Mouse (Mus musculus) heart, embryonic 15.5 days (tissue): ENCODE results near the gene Loxl4. TPM values are rescaled to one million over a fixed set of nuclear protein-coding genes. Genes with fewer than 3 reads are reported as not detected.

Source experiments
- ATAC-seq: fragments of 200-750 bp; cut with Nextera tagmentation; replicated peaks from 2 replicates; pipeline ENCODE4 v1.8.0; 2017; ENCODE audit warnings: low read depth, moderate TSS enrichment; ENCODE audit not compliant: insufficient number of reproducible peaks, insufficient read depth, low FRiP score
- H3K27ac ChIP-seq: fragments of 300-500 bp; sonication (generic); 2 replicates; pipeline ENCODE4 v1.5.1; 2015; ENCODE audit warnings: mild to moderate bottlenecking, inconsistent platforms
- H3K27me3 ChIP-seq: fragments of 300-500 bp; sonication (generic); 2 replicates; pipeline ENCODE4 v1.6.1; 2015; ENCODE audit warnings: inconsistent platforms
- H3K36me3 ChIP-seq: fragments of 300-500 bp; sonication (generic); 2 replicates; pipeline ENCODE4 v1.6.1; 2015; ENCODE audit warnings: mild to moderate bottlenecking, inconsistent platforms
- H3K4me1 ChIP-seq: fragments of 300-500 bp; sonication (generic); replicated peaks from 2 replicates; pipeline ENCODE4 v1.6.1; 2015; ENCODE audit warnings: inconsistent platforms
- H3K4me2 ChIP-seq: fragments of 300-500 bp; sonication (generic); 2 replicates; pipeline ENCODE4 v1.6.1; 2015; ENCODE audit warnings: inconsistent platforms, mild to moderate bottlenecking, moderate library complexity
- H3K4me3 ChIP-seq: fragments of 300-500 bp; sonication (generic); 2 replicates; pipeline ENCODE4 v1.5.1; 2015; ENCODE audit warnings: mild to moderate bottlenecking, inconsistent platforms
- H3K9ac ChIP-seq: fragments of 300-500 bp; sonication (generic); 2 replicates; pipeline ENCODE4 v1.6.1; 2015; ENCODE audit warnings: mild to moderate bottlenecking, inconsistent platforms
- H3K9me3 ChIP-seq: fragments of 300-500 bp; sonication (generic); replicated peaks from 2 replicates; pipeline ENCODE4 v1.6.1; 2016; ENCODE audit warnings: inconsistent platforms
- WGBS: fragments of 180-500 bp; shearing (Covaris S2); methylation state at CpG from one replicate; pipeline ENCODE4 v1.1.7; 2015; ENCODE audit warnings: mixed read lengths; 5-methylcytosine and 5-hydroxymethylcytosine counted together
- polyA plus RNA-seq: library from polyadenylated mRNA; unstranded; fragments of >200 nt; fragmentation: Nextera tagmentation; extraction: Ambion mirVana; gene quantifications from 2 replicates; pipeline ENCODE4 v1.2.1, GENCODE M21; 2015

Loxl4 gene
- polyA plus RNA-seq, 1 experiment from 2014 or later: 0.14 TPM

- no peak overlapping the region for H3K27ac ChIP-seq
- H3K9ac ChIP-seq: no peak overlapping the region
- ATAC-seq: no peak
- H3K36me3 ChIP-seq: no peaks in the 10 kb centered on the region
- no peaks in the 10 kb centered on the region for H3K9me3 ChIP-seq
- H3K27me3 ChIP-seq: peaks cover 33% of the 10 kb centered on the region; the same call in 1 of the 2 replicates
- WGBS: 86% methylated on average over 5 of the region's 5 CpGs
- peaks cover 8% of the 10 kb centered on the region for H3K4me1 ChIP-seq
- H3K4me3 ChIP-seq: no peak overlapping the region
- H3K4me2 ChIP-seq: no peak overlapping the region
Observed at GRCm38 (mm10) chr19:42608082-42608481, 4.5 kb downstream of the Loxl4 start.

DNA sequence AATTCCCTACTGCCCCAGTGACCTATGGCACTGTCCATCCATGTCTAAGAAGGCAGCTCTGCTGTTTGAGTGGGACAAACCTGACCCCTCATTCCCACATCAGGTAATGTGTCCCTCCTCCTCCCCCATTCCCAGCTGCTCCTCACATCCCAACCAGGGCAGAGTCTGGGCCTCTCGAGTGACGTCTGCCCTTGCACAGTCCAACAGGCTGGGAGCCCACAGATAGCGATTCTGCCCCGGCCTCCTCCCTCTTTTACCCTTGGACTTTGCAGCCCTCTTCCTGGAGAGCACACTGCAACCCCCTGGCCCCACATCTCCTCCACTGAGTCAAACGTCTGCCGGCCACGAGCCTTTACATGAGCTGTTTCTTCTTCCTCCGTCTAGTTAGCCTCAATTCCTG is 10.0 kb downstream of the Loxl4 start:
- Histone ChIP-seq H3K9me3 (no peaks in the 10 kb centered on the region), H3K4me2 (no peak overlapping the region), H3K9ac (no peak overlapping the region), H3K27ac (no peak overlapping the region), H3K4me3 (no peak overlapping the region), H3K36me3 (no peaks in the 10 kb centered on the region), H3K27me3 (peaks cover 10% of the 10 kb centered on the region; the same call in 1 of the 2 replicates), H3K4me1 (no peaks in the 10 kb centered on the region)
- no peak for ATAC-seq
- 59% methylated on average over 8 of the region's 8 CpGs for WGBS

DNA sequence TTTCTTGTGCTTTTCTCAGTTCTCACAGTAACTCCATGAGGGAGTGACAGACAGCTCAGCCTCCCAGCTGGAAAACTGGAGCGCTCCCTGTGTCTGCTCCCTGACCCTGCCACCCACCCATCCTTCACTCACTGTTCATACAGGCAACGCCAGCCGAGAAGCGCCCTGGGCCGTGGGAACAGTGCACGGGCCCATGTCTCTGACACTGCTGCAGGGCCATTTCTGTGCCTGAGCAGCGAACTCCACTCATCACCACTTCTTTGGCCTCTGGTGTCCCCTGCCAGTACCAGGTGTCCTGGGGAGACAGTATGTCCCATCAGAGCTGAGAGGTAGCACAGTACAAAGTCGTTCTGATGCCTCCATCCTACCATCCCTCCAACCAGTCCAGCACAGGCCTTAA is 10.6 kb downstream of the Loxl4 start:
- no peak for ATAC-seq
- 78% methylated on average over 8 of the region's 8 CpGs for WGBS
- Histone ChIP-seq H3K27ac (no peak overlapping the region), H3K4me2 (no peak overlapping the region), H3K36me3 (no peaks in the 10 kb centered on the region), H3K9ac (no peak overlapping the region), H3K4me3 (no peak overlapping the region), H3K4me1 (no peaks in the 10 kb centered on the region), H3K27me3 (peaks cover 6% of the 10 kb centered on the region; the same call in 1 of the 2 replicates), H3K9me3 (no peaks in the 10 kb centered on the region)

DNA sequence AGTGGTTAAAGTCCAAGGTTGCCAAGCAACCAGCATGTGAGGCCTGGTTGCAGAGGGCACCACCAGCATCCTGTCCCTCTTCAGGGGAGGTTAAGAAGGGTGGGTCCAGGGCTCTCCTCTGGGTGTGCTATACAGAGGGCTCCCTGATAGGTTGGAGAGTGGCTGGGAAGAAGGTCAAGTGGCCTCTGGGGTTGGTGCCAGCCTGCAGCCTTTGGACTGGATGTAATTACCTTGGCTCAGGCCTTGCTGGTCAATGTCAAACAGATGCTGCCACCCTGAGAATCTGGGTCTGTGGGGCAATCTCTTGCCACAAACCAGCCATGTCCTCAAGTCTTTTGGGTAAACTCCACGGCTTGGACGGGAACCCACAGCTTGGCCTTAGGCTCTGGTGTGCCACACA is 11.2 kb downstream of the Loxl4 start:
- no peak overlapping the region for H3K4me2 ChIP-seq
- no peaks in the 10 kb centered on the region for H3K4me1 ChIP-seq
- no peaks in the 10 kb centered on the region for H3K36me3 ChIP-seq
- H3K27ac ChIP-seq: no peak overlapping the region
- no peak for ATAC-seq
- H3K4me3 ChIP-seq: no peak overlapping the region
- no peaks in the 10 kb centered on the region for H3K9me3 ChIP-seq
- H3K27me3 ChIP-seq: peaks cover 5% of the 10 kb centered on the region; the same call in 1 of the 2 replicates
- H3K9ac ChIP-seq: no peak overlapping the region
- WGBS: 94% methylated on average over 2 of the region's 2 CpGs

DNA sequence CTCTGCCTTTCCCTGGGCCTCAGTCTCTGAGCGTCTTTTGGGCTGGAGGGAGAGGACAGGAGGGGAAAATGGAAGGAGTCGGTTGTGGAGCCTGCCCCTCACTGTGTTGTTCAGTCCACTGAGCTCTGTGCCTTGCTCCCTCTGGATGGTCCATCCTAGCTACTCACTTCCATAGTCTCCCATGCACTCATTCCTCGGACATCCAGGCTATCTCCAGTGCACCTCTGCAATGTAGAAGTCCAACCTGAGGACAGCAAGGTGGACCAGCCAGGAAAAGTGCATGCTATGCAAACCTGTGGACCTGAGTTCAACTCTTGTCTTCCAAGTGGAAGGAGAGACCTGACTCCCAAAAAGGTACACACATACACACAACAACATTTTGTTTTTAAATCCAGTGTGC is 12.0 kb downstream of the Loxl4 start:
- Histone ChIP-seq H3K36me3 (no peaks in the 10 kb centered on the region), H3K27ac (no peak overlapping the region)
- WGBS: 61% methylated on average over 3 of the region's 3 CpGs

GRCm38 (mm10) chr19:42599891-42600290 is 12.7 kb downstream of the Loxl4 start:
- ATAC-seq: no peak
- no peaks in the 10 kb centered on the region for H3K9me3 ChIP-seq
- no peak overlapping the region for H3K27ac ChIP-seq
- H3K9ac ChIP-seq: no peak overlapping the region
- no peaks in the 10 kb centered on the region for H3K4me1 ChIP-seq
- H3K36me3 ChIP-seq: no peaks in the 10 kb centered on the region
- no peak overlapping the region for H3K4me3 ChIP-seq
- no peaks in the 10 kb centered on the region for H3K27me3 ChIP-seq
- no peak overlapping the region for H3K4me2 ChIP-seq
- 84% methylated on average over 17 of the region's 17 CpGs for WGBS

More for the DNA sequence above, 12.0 kb downstream of the Loxl4 start:
- Histone ChIP-seq H3K4me2 (no peak overlapping the region), H3K4me1 (no peaks in the 10 kb centered on the region), H3K9ac (no peak overlapping the region), H3K9me3 (no peaks in the 10 kb centered on the region), H3K4me3 (no peak overlapping the region), H3K27me3 (peaks cover 4% of the 10 kb centered on the region; the same call in 1 of the 2 replicates)
- ATAC-seq: no peak

DNA sequence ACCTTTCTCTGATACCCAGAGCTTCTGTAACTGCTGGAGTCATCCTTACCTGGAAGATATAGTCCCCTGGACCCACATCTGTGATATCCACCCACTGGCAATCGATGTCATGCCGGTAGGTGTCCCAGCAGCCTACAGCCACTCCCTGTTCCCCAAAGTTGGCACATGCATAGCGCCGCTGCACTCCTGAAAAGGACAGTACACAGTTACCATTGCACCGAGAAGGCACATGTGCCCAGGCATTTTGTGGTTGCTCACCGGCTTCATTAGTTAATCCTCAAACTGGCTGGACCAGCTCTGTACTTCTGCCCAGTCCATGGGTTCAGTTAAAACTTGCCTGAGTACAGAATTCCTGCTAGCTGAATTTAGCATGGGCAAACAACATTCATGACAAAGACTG is 14.7 kb downstream of the Loxl4 start:
- Histone ChIP-seq H3K9me3 (no peaks in the 10 kb centered on the region), H3K27me3 (no peaks in the 10 kb centered on the region), H3K4me2 (no peak overlapping the region), H3K27ac (no peak overlapping the region), H3K9ac (no peak overlapping the region), H3K4me1 (no peaks in the 10 kb centered on the region), H3K36me3 (no peaks in the 10 kb centered on the region), H3K4me3 (no peak overlapping the region)
- 97% methylated on average over 6 of the region's 6 CpGs for WGBS
- ATAC-seq: no peak

DNA sequence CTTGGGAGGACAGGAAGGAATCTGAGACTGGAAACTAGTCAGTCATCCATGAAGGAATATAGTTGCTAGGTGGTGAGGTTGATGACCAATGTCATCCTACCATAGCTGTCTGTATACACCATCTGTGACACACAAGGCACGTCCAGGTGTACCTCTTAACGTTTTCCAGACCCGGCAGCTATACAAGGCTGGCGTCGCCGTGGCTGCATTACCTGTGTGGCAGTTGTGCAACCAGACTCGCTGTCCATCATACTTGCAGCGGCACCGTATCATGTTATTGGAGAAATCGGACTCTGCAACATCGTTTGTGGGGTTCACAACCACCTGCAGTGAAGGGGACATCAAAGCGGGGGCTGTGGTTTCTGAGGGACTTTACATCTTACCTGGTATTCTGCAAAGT is 15.3 kb downstream of the Loxl4 start:
- H3K36me3 ChIP-seq: no peaks in the 10 kb centered on the region
- H3K27me3 ChIP-seq: no peaks in the 10 kb centered on the region
- 87% methylated on average over 12 of the region's 12 CpGs for WGBS
- no peak overlapping the region for H3K9ac ChIP-seq
- H3K4me3 ChIP-seq: no peak overlapping the region
- no peak for ATAC-seq
- no peak overlapping the region for H3K27ac ChIP-seq
- H3K4me1 ChIP-seq: no peaks in the 10 kb centered on the region
- no peak overlapping the region for H3K4me2 ChIP-seq
- H3K9me3 ChIP-seq: no peaks in the 10 kb centered on the region

GRCm38 (mm10) chr19:42595066-42595465 is 17.5 kb downstream of the Loxl4 start:
- H3K4me3 ChIP-seq: no peak overlapping the region
- H3K9ac ChIP-seq: no peak overlapping the region
- no peak overlapping the region for H3K4me2 ChIP-seq
- H3K27ac ChIP-seq: no peak overlapping the region
- no peaks in the 10 kb centered on the region for H3K4me1 ChIP-seq
- H3K27me3 ChIP-seq: no peaks in the 10 kb centered on the region
- no peaks in the 10 kb centered on the region for H3K36me3 ChIP-seq
- ATAC-seq: no peak
- 90% methylated on average over 6 of the region's 6 CpGs for WGBS
- no peaks in the 10 kb centered on the region for H3K9me3 ChIP-seq

DNA sequence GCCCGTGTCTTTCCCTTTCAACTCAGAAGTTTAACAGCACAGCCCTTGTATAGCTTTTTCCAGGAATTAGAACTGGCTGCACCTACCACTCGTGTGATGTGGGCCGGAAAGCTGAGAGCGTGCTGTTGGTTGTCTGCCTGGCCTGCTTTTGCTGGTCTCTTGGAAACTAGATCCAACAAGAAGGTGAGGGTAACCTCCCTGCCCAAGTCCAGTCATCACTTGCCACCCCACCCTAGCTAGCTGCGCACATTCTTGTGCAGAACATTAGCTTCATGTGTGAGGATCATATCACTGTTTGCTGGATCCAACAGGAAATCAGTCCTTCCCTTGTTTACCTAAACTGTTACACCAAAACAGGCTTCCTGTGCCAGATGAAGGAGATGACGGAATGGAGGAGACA is 19.2 kb downstream of the Loxl4 start:
- Histone ChIP-seq H3K4me3 (no peak overlapping the region), H3K27me3 (no peaks in the 10 kb centered on the region), H3K36me3 (no peaks in the 10 kb centered on the region), H3K9me3 (no peaks in the 10 kb centered on the region), H3K9ac (no peak overlapping the region), H3K4me2 (no peak overlapping the region), H3K4me1 (no peaks in the 10 kb centered on the region), H3K27ac (no peak overlapping the region)
- ATAC-seq: no peak
- 82% methylated on average over 6 of the region's 6 CpGs for WGBS

- Histone ChIP-seq H3K4me1 (peaks cover 7% of the 10 kb centered on the region; the same call in 1 of the 2 replicates), H3K4me2 (no peak overlapping the region), H3K9ac (no peak overlapping the region), H3K9me3 (no peaks in the 10 kb centered on the region), H3K27ac (no peak overlapping the region), H3K27me3 (no peaks in the 10 kb centered on the region), H3K36me3 (no peaks in the 10 kb centered on the region), H3K4me3 (no peak overlapping the region)
- ATAC-seq: no peak
- WGBS: 72% methylated on average over 14 of the region's 14 CpGs
Observed at GRCm38 (mm10) chr19:42591534-42591933, 21.1 kb downstream of the Loxl4 start.

DNA sequence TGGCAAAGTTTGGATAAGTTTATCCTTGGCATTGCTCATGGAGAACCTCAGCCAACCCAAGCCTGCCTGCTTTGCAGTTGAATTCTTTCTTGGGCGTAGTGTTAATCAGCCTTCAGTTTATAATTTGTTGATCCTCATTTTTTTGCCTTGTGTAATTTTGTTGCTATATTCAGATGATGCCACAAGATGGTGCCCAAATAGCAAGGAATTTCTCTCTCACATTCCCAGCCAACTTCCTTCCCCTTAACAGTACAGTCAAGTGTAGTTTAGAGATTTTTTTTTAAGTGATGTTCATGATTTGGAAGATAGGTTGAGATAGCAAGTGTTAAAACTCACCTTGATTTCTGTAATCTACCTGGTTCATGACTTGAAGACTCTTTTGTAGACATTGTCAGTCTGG is 23.4 kb downstream of the Loxl4 start:
- H3K27ac ChIP-seq: no peak overlapping the region
- peaks cover 5% of the 10 kb centered on the region; the same call in 1 of the 2 replicates for H3K36me3 ChIP-seq
- H3K4me3 ChIP-seq: no peak overlapping the region
- no peaks in the 10 kb centered on the region for H3K9me3 ChIP-seq
- H3K4me1 ChIP-seq: peaks cover 7% of the 10 kb centered on the region; the same call in 1 of the 2 replicates
- WGBS: 76% methylated on average over 1 of the region's 1 CpGs
- no peak overlapping the region for H3K9ac ChIP-seq
- ATAC-seq: no peak
- H3K4me2 ChIP-seq: no peak overlapping the region
- no peaks in the 10 kb centered on the region for H3K27me3 ChIP-seq
